Mouse (Mus musculus): ENCODE data around the gene Chd9.
"Not testable (repeated sequence)": the region's sequence is repeated elsewhere in the genome, so short reads cannot be mapped to it uniquely, and the experiment has no call there.

The Chd9 gene

DNA sequence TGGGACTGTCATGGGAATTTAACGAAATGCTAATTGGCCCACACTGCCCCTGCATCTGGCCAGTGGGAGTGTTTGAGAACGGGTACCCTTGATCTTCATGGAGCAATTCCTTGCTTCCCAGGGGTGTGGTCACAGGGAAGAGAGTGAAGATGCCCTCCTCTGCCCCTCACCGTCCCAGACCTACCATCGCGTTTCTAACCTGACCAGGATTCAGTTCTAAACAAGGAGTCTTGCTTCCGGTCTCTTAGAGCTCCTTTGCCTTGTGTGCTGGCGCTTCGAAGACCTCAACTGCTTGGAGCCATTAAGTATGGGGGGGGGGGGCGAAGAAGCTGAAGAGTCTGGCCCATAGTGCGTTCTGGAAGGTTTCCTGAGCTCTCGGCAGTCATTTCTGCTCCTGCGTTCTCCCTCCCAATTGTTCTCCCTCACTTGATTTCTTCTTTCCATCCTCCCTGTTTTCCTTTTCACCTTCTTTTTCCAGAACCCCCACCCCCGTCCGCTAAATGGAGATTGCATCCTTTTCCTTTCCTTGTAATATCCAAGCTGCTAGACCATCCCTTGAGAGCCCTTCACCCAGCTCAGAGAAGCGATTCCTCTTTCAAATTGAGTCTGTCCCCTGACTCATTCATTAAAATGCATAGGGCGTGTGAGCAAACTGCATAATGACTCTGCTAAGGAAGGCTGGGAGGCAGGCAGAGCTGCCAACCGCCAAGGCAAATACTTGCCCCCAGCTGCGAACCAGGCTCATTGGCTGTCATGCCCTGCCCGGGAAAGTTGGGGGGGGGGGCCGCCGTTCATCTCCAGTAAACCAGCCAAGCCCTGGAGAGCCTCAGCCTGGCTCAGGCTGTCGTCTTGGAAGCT, 42.0 kb downstream of the Chd9 start:
- no peak for DNase-seq (ENCODE audit: low read depth, low spot score)

DNA sequence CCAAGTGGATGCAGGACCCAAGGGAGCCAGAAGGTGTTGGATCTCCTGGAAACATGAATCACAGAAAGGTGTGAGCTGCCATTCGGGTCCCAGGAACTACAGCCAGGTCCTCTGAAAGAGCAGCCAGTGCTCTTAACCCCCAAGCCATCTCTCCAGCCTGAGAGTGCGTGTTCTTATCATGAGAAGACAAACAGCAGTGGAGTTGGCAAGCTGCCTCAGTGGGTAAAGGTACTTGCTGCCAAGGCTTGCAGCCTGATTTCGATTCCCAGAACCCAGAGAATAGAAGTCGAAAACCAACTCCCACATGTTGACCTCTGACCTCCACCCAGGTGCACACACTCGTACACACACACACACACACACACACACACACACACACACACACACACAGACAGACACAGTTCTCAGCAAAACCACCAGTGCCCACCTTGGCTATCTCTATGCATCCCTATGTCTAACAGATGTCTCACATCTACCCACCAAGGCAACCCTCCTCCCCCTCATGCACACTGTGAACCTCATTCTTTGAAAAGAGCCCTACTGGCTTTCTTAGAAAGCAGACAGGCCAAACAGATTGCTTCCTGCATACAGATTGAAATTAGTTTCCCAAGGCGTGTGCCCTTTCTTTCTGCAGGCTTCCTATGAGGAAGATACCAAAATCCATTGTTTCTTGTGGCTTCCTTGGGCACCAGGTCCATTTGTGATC, 43.4 kb downstream of the Chd9 start:
- DNase-seq (ENCODE audit: low read depth, low spot score) = no peak

DNA sequence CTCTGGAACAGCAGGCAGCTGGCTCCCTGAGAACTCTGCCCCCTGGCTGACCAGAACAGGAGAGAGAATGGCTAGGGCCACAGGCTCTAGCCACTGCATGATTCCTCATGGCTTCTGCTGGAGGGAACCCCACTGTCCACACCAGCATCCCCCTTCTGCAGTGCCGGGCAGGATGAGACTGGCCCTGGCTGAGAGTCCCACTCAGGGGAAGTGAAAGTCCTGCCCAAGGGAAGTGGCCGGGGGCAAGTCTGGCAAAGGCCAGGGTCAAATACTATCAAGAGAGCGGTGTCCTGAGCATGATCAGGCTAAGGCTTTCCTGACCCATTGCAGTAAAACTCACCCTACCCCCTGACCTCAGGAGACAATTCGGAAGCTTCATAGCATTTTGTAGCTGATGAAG, 44.9 kb downstream of the Chd9 start:
- no peak for DNase-seq (ENCODE audit: low read depth, low spot score)

DNA sequence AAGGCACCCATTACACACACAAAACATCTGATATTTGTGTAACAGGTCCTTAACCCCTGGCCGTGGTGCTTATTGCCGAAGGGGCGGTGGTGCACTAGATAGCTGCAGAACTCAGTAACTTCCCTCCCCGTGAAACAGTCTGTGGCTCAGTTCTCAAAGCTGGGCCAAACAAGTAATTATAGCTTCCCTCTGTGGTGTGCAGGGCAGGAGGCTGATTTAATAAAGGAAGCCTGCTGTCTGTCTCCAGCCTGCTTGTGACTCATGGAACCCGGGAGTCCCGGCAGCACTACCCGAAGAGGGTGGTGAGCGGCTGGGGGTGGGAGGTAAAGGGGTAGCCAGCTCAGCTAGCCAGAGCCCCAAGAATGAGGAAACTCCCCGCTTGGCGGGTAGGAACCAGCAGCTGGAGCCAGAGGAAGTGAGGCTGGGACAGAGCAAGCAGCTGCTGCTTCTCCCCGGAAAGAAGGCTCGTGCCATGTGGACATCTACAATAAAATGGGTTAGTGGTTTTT, 48.1 kb downstream of the Chd9 start:
- no peak for DNase-seq (ENCODE audit: low read depth, low spot score)

DNA sequence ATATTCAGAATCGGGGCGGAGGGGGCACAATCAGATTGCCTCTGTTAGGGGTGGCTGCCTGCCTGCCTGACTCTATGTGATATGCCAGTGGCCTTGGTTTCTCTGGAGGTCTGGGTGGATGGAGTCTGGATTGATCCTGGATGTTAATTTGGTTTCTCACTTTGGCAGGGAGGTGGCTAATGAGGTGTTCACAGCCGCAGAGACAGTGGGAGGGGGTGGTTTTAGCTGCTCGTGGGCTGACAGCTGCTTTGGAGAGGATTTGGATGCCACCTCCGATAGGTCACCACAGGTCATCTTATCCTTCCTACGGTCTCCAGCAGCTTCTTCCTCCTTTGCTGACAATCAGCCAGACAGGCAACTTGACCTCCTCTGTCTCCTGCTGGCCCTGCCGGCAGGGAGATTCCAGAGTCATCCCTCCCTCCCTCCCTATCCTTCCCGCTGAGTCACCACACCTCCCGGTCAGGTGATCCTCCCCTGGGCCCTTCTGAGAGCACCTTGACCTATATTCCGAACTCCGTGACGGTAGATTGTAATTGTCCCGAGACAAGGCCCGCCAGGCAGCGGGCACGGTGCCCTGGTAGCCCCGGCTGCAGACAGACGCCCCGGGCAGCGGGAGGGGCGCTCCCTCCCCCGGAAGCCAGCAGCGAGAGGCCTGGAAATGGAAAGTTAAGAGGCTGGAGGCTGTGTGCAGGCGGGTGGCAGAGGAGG, 48.7 kb downstream of the Chd9 start:
- DNase-seq (ENCODE audit: low read depth, low spot score) = no peak

DNA sequence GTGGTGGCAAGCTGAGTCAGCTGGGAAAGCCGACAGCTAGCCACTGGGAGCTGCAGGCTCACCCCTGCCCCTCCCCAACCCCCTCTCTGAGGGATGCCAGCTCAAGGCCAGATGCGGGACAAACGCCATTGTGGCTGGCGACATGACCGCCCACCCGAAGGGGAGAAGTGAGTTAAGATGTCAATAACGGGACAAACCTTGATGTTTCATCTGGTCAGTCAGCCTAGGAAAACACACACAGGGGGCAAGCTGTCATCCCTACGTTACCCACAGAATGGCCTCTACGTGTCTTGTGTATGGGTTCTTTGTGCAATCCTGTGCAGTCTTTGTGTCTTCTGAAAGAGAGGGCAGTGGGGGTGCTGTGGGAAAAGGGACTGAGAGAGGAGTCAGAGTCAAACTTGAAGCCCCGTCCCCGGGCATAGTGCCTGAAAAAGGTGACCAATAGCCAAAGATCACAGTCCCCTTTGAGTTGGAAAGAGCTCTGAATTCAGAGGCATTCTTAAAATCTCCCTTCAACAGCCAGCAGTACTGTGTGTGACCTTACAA, 49.4 kb downstream of the Chd9 start:
- DNase-seq (ENCODE audit: low read depth, low spot score) = no peak

DNA sequence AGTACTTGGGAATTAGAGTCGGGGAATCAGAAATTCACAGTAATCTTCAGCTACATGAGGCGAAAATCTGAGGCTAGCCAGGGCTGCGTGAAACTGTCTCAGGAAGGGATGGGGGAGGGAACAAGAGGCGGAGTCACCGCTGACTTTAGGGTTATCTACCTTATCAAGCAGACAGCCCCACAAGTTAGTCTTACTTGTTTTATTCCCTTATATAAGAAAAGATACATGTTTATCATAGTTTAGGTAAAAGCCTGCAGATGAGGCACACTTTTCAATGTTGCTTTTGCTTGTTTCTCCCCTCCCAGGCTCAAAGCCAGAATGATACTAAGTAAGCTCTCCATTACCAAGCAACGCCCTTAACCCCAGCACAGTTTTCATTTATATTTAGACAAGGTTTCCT, 50.4 kb downstream of the Chd9 start:
- no peak for DNase-seq (ENCODE audit: low read depth, low spot score)

DNA sequence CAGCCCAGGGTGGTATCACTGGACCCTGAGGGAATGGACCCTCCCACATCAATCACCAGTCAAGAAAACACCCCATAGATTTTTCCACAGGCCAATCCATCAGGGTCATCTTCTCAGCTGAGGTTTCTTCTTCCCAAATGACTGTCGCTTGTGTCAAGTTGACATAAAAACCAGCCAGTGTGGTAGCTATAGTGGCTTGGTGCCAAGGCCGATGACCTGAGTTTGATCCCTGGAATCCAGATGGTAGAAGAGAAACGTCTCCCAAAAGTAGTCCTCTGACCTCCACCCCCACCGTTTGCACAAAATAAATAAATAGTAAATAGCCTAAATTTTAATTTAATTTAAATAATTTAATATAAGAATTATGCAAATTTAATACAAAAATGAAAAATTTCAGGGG, 51.9 kb downstream of the Chd9 start:
- DNase-seq (ENCODE audit: low read depth, low spot score) = no peak

DNA sequence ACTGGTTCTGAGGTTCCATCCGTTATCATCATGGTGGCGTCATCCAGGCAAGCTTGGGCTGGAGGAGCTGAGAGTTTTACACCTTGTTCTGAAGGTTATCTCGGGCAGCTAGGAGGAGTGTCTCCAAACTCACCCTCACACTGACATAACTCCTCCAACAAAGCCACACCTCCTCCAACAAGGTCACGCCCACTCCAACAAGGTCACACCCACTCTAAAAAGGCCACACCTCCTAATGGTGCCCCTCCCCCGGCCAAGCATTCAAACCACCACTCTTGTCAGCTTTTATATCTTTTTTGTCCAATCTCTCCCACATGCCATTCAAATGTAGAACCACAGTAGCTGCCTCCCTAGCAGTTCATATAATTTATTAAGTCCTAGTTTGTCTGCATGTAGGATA, 53.0 kb downstream of the Chd9 start:
- DNase-seq (ENCODE audit: low read depth, low spot score) = no peak

DNA sequence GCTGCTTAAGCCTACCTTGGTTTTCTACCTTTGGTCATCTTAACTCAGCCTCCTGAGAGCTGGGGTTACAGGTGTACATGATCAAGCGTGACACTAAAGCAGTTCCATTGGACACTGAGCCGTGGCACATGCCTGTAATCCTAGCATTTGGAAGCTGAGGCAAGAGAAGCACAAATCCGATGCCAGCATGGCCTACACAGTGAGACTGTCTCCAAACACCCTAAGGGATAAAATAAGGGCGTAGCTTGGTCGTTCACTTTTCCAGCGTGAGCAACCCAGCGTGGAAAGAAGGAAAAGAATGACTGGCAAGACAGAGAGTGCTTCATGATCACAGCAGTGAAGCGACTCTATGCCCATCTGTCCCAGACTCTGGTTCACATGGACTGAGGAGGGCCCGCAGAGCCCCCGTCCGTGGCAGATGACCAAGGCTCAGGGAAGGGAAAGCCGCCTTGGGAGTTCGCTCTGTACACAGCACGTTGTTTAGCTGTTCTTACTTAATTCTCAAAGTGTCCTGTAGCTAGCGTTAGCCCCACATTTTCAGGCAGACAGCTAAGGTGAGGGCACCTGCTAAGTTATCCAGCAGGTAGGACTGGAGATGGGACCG, 54.0 kb downstream of the Chd9 start:
- DNase-seq (ENCODE audit: low read depth, low spot score) = no peak

DNA sequence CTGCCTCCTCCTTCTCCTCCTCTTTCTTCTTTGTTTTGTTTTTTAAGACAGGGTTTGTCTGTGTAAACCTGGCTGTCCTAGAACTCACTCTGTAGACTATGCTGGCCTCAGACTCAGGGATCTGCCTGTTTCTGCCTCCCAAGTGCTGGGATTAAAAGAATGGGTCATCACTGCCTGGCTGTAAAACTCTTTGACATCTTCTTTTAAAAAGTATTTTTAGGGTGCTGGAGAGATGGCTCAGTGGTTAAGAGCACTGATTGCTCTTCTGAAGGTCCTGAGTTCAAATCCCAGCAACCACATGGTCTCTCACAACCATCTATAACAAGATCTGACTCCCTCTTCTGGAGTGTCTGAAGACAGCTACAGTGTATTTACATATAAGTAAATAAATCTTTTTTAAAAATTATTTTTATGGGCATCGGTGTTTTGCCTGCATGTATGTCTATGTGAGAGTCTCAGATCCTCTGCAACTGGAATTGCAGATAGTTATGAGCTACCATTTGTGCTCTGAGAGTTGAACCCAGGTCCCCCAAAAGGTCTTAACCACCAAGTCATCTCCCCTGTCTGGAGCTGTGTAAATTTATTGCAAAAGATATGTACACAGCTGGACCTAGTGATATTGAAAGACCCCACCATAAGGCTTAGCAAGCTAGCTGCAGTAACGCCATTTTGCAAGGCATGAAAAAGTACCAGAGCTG, 57.7 kb downstream of the Chd9 start:
- DNase-seq (ENCODE audit: low read depth, low spot score) = no peak

DNA sequence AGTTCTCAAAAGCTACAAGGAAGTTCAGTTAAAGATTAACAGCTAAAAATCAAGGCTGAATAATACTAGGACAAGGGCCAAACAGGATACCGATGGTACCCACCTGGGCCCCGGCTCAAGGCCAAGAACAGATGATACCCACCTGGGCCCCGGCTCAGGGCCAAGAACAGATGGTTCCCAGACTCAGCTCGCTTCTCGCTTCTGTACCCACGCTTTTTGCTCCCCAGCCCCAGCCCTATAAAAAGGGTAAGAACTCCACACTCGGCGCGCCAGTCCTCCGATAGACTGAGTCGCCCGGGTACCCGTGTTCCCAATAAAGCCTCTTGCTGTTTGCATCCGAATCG, 58.2 kb downstream of the Chd9 start:
- DNase-seq (ENCODE audit: low read depth, low spot score) = not testable (repeated sequence)

DNA sequence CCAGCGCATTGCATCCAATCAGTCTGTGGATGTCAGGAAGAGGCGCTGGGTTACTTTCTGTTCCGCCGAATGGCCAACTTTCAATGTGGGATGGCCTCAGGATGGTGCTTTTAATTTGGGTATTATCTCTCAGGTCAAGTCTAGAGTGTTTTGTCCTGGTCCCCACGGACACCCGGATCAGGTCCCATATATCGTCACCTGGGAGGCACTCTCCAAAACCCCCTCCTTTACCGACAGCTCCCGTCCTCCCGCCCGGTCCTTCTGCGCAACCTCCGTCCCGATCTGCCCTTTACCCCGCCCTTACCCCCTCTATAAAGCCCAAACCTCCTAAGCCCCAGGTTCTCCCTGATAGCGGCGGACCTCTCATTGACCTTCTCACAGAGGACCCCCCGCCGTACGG, 59.2 kb downstream of the Chd9 start:
- not testable (repeated sequence) for DNase-seq (ENCODE audit: low read depth, low spot score)

DNA sequence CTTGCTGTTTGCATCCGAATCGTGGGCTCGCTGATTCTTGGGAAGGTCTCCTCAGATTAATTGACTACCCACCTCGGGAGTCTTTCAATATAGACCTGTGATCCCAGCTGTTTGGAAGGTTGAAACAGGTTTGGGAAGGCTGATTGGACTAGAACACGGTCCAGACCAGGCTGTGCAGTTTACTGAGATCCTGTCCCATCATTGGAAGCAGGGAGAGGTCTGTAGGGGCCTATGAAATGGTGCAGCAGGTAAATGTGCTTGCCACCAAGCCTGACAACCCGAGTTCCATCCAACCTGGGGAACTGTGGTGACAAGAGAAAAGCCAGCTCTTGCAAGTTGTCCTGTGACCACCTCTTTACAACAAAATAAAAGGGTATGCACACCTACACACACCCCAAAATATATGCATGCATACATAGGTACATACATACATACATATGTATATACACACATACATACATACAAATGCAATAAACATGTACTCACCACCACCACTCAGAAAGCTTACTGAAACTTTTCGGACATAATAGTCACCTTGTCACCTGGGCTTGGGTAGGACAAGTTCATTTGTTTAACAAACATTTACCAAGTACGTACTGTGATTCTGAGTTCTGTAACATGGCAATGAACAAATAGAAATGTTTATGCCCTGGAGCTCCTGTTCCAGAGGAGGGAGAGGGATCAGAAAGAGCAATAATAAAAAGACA, 63.9 kb downstream of the Chd9 start:
- DNase-seq (ENCODE audit: low read depth, low spot score) = no peak

DNA sequence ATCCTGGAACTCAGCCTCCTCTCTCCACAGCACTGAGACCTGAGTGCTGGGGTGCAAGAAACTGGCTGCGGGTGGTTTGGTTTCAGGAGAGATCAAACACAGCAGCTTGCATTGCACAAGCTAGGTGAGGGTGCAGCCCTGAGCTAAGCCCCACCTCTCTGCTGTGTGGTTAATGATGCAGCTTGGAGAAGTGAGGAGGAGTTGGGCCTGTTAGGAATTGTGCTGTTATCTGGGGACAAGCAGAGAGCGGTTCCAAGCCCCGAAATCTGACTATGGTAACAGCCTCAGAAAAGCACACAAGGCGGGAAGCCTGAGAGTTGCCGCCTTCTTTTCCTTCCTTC, 64.4 kb downstream of the Chd9 start:
- no peak for DNase-seq (ENCODE audit: low read depth, low spot score)

DNA sequence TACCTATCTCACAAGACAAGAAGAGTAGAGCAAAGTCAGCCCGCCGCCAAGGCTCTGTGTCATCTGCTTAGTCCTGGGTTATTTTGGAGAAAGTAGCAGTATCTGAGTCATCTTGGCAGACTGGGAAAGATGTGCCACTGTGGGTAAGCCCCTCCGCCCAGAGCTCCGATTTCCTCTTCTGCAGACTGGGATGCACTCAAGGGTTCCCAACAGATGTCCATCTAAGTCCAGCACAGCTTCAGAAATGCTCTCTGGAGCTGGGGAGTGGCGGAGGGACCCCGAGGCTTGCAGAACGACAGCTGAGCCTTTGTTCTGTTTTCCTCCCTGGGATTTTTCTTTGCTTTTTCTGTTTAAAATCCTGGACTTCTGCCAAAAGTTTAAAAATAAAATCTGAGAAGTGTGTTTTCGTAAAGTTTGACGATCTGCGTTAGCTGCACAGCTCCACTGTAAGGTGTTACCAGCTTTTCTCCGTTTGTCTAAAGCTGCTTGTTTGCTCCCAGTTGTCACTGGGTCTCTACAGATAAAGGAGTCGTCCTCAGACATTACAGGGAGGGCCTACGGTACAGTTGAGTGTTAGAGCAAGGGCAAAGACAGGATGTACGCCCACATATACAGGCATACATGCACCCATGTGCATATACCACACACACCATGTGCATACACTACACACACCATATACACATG, 66.2 kb downstream of the Chd9 start:
- no peak for DNase-seq (ENCODE audit: low read depth, low spot score)

DNA sequence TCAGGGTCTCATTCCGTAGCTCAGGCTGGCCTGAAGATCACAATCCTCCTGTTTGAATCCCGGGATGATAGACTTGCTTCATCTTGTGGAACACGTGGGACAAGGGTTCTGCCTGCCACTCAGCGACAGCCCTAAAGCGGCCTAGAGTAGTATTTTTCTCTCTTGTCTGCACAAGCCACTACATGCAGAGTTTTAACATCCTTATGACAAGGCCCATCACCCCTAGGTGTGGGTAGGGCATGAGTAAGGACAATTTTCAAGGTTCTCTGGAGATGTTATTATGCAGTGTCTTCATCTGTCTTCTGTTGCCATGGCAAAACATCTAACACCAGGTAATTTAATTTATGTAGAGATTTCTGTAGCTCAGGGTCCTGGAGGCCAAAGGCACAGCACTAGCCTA, 69.2 kb downstream of the Chd9 start:
- DNase-seq (ENCODE audit: low read depth, low spot score) = no peak

DNA sequence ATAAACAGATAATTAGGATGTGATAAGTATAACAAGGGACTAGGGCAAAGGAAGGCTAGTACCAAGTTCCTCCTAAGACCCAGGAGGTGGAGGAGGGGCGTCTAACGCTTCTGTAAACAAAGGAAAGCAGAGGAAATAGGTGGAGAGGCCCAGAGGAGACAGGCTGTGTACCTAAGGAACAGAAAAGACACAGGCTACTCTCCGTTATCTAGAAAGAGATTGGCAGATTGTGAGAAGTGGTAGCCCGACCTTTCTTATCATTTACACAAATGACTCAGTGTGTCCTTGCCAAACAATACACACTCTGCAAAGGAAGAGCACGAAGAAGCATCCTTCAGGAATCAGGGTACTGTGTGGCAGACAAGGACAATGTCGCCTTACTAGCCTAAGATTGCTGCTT, 70.4 kb downstream of the Chd9 start:
- DNase-seq (ENCODE audit: low read depth, low spot score) = no peak

DNA sequence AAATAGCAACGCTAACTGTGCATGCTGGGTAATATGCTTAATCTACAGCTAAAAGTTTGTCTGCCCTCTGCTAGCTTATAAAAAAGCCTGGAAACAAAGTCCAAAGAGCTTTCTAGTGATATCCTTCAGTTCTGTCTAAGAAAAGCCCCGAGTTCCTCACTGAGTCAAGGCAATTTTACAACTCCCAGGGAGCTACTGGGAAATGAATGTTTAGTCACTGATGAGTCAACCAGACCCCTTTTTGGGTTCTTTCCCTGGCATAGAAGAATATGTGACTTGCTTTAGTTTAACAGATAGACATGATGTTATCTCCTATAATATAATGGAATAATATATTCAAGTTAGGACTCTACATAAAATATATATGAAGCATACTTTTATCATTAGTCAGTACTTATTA, 73.8 kb downstream of the Chd9 start:
- DNase-seq (ENCODE audit: low read depth, low spot score) = no peak

DNA sequence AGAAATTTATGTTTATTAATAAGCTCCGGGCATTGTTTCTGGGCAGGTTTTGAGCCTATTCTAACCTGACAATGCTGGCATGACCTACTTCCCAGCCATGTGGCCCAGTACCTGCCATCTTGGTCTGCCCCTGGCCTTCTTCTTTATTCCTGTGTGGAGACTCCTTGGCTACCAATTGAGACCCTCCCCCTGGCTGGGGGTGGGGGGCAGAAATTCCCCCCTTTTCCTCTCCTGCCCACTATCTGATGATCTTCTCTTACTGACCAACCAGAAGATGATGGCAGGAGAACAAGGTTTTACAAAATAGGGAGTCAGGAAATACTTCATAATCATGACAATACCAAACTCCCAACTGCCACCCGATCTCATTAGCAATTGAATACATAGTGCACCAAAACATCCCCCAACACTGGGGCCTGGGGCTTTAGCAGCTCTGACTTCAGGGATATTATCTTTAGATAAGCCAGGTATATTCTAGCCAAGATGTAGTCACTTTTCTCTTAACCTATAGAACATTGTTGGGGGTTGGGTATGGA, 76.1 kb downstream of the Chd9 start:
- no peak for DNase-seq (ENCODE audit: low read depth, low spot score)

Data from brain, embryonic 18.5 days (tissue).